Mouse (Mus musculus): Measurements from ENCODE around the gene Klra17.
"Not testable (repeated sequence)": the region's sequence is repeated elsewhere in the genome, so short reads cannot be mapped to it uniquely, and the experiment has no call there.

The Klra17 gene

DNA sequence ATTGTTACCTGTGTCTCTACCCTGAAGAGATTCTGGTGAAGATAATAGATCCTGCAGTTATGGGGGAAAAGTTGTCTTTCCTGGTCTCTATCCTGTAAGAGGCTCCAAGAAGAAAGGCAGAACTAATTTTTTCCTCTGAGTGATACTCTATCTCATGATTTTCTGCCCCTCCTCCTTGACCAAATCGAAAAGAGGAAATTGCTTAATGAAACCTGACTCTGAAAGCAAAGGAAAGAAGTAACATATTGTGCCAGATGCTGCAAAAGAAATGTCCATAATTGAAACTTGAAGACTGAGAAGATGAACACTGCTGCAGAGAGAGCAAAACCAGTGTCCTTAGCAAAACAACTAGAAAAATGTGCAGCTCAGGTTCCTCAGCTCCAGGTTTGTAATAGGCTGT is at the start of gene Klra17:
Gene Klra17, minus strand, starts transcription at position 124 of the 400 bp plus-strand sequence.
- no peak for DNase-seq (ENCODE audit: low read depth, low spot score)

DNA sequence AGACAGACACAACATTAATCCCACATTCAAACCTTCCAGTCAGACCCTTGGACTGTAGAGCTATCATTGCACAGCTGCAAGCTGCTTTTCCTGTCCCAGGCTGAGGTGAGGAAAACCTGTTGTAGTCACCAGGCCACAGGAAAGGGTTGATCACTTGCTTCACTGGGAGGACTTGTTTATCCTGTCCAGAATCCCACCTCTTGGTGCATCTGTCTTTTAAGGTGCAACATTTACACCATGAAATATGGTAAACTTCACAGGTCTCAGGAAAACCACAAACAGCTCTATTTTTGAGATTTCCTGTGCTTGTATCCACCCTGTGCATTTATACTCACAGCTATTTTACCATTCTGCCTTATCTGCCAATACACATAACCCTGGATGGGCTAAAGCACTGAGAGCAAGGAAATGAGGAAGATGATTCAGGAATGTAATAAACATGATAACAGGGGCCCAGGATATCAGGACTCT is 41.0 kb upstream of the Klra17 start, which contains the start of gene Klra5:
Gene Klra5, minus strand, starts transcription at position 175 of the 471 bp plus-strand sequence.
- DNase-seq (ENCODE audit: low read depth, low spot score), result not testable (repeated sequence)

DNA sequence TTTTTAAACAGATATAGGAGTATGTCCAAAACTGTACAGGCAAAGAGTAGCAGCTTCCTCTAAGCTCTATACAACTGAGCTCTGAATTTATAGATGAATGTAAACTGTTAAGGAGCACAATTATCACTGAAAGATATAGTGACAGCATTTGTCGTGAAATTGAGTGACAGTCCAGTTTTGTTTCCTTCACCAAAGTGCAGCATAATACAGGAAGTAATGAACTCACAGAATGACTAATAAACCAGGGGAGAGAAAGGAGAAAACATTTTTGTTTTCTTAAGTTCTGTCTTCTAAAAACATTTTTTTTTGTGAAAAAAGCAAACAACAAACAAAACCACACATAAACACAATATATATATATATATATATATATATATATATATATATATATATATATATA is 40.5 kb upstream of the Klra17 start:
- DNase-seq (ENCODE audit: low read depth, low spot score), result no peak

DNA sequence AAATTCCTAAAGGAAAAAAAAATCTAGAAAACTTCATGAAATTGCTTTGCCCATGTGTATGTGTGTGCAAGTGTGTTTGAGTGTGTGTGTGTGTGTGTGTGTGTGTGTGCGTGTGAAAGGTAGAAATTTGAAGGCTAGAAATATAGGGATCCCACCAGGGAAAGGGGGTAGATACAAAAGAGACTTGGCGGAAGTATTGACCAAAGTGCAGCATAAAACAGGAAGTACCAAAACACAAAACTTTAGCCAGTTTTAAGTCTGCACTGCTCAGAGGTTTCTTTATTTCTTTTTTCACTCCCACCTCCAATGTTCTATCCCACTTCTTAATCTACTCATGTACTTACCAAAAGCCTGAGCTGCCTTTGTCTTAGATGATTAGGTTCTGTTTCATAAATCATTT is 6.1 kb upstream of the Klra17 start:
- no peak for DNase-seq (ENCODE audit: low read depth, low spot score)

DNA sequence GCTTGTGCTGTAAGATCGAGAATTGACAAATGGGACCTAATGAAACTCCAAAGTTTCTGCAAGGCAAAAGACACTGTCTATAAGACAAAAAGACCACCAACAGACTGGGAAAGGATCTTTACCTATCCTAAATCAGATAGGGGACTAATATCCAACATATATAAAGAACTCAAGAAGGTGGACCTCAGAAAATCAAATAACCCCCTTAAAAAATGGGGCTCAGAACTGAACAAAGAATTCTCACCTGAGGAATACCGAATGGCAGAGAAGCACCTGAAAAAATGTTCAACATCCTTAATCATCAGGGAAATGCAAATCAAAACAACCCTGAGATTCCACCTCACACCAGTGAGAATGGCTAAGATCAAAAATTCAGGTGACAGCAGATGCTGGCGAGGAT is 14.1 kb downstream of the Klra17 start, which contains the start of gene Gm17631:
Gene Gm17631, plus strand, starts transcription at position 301 of the 400 bp plus-strand sequence.
- DNase-seq (ENCODE audit: low read depth, low spot score), result not testable (repeated sequence)

DNA sequence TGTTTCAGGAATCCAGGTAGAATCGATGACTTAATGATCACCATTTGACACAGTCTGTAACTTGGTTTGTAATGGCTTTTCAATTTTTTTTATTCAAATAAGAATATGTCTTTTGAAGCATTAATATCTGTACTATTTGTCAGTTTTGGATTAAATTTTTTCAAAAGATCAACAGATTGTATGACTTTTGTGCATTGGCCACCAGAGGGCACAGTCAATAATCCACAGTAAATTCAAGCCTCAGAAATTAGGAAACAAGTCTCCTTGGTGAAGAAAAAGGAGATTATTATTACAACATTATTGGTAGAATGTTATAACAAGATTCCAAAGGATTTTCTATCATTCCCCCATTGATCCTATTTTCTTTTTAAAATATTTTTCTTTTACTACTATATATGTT is 50.9 kb downstream of the Klra17 start:
- DNase-seq (ENCODE audit: low read depth, low spot score), result no peak

DNA sequence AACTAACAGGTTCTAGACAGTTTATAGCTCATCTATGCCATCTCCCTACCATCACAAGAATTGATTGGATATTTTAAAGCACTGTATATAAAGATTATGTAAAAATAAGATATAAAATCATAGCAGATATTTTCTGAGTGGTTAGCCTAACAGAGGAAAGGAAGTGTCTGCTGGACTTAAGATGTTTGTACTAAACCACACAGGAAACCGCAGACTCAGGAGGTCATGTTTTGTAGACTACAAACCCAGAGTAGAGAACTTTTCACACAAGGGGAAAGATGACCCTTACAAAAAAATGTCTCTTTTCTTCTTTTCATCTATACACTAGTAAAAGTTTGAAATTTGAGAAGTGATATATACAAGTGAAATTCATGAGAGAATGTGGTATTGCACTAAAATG is 52.5 kb downstream of the Klra17 start:
- no peak for DNase-seq (ENCODE audit: low read depth, low spot score)

DNA sequence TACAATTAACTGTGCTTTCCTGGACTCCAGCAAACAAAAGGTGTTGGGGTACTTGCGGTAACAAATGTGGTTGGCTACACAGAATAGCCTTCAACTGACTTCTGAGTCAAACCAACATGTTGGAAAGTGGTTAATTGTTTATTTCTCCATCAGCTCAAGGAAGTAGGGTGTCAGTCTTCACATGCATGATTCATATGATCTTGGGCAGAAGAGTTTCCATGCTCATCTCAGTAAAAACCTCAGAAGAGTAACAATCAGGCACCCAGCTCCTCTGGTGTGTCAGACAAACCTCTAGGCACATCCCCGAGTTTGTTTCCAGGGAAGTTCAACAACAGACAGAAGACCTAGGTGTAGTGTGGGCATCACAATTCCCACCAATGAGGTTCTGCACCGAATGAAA is 58.7 kb downstream of the Klra17 start:
- no peak for DNase-seq (ENCODE audit: low read depth, low spot score)

DNA sequence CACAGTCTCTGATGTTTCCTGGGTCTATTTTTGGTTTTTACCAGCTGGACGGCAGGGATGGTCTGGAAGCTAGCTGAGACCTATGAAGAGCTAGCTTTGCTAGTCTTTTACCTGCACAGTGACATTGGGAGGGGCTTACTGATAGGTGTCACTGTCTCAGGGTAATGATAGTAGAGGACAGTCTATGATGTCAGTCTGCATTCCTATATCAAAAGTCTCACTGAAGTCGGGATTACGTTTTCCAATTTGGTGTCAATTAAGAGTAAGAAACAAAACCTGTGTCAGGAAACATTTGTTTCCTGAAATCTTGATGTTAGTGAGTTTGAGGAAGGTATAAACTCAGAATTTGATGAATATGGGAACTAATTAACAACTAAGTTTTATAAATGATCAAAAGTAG is 92.3 kb downstream of the Klra17 start, which contains the start of gene Gm156:
Gene Gm156, minus strand, starts transcription at position 101 of the 400 bp plus-strand sequence.
- DNase-seq (ENCODE audit: low read depth, low spot score), result not testable (repeated sequence)
